Mouse (Mus musculus) naive thymus-derived CD4-positive, alpha-beta T cell, adult 2 months (primary cell): Measurements from ENCODE around the gene Gm266.

Source experiments
- DNase-seq: peaks from one replicate; pipeline ENCODE4 v3.0.0-alpha.2; 2011; ENCODE audit warnings: low read depth

Gene Gm266

GRCm38 (mm10) chr12:111503063-111503567 lies 17.5 kb upstream of the Gm266 start:
- no peak for DNase-seq

DNA sequence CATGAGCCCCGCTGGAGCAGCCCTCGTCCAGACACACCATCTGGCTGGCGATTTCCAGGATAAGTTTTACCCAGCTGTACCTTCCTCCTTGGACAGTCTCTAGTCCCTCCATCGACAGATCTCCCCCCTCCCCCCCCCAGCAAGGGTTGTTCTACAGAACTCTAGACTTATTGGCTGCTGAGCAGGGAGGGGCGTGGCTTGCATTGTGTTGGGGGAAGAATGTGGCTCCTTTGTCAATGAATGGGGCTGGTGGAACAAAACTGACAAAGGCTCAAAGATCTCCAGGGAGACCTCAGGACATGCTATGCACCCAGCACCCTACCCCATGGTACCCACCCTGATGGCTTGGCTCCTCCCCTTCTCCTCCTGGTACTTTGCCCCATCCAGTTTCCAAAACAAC lies 15.1 kb upstream of the Gm266 start:
- DNase-seq = no peak

DNA sequence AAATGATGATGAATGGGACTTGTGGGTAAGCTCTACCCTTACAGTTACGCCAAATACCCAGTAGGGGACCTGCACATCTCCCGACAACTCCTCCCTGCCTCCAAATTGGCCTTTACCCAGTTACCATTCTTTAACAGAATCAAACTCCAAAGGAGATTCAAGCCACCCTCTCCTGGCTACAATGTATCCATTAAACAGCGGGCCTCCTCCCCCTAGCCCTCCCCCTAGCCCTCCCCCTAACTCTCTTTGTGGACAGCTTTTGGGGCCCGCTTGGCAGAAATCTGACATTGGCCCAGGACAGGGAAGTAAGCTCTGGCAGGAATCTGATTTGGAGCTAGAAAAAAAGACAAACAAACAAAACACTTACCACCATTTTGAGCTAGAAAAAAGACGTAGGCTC lies 14.0 kb upstream of the Gm266 start:
- no peak for DNase-seq

- peak; percentile 17 for DNase-seq
Measured at GRCm38 (mm10) chr12:111497076-111497475, 11.5 kb upstream of the Gm266 start.

DNA sequence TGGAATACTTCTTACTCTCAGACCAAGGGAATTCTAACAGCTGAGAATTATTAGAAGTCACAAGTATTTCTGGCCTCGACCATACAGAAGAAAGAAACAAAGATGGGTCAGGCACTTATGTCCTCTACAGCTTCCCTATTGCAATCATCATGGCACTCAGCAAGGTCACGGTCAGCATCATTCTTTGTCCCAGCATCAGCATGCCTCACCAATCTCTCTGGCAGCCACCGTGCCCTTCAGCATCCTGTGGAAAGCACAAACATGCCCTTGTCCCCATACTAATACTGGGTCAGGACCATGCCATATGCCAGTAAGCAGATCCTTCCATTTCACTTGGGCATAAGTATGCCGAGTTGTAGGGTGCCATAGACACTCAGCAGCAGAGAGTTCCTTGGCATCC lies 9.3 kb upstream of the Gm266 start:
- no peak for DNase-seq

GRCm38 (mm10) chr12:111489261-111489865 lies 3.7 kb upstream of the Gm266 start:
- no peak for DNase-seq

- no peak for DNase-seq
Measured at GRCm38 (mm10) chr12:111486455-111486854, 832 bp upstream of the Gm266 start.

DNA sequence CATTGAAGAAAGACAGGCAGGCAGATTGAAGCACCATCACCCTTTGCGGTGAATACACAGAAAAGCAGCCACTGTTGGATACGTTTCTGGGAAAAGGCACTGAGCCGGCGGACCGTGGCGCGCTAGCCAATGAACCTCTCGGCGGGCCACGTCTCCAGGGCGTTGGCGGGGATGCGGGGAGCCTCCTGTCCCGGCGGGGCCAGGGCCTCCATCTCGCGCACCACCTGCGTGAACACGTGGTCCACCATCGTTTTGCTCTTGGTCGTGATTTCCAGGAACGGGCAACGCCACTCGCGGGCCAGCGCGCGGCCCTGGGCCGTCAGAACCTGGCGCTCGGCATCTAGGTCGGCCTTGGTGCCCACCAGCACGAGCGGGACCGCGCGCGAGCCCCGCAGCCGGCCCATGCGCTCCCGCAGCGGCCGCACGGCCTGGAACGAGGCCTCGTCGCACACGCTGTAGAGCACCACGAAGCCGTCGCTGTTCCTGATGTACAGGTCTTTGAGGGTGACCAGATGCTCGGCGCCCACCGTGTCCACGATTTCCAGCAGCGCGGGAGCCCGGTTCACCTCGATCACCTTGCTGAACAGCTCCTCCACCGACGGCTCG lies 474 bp downstream of the Gm266 start:
- no peak for DNase-seq

GRCm38 (mm10) chr12:111479917-111480316 lies 5.7 kb downstream of the Gm266 start:
- no peak for DNase-seq

DNA sequence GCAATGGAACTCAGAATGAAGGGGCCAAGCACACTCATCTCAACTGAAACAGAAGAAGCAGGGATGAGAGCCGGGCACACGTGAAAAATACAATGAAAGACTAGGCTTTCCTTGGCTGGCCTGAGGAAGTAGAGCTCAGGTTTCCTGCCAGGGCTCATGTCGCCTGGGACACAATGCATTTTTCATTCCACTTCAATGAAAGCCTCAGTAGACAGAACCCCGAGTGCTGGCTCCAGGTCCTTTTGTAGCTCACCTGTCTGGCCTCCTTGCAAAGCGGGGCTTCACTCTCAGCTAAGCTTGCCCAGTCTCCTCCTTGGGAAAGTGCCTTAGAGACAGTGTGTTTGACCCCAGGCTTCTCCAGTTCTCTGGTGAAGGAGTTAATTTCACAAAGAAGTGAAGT lies 6.7 kb downstream of the Gm266 start:
- DNase-seq = no peak

DNA sequence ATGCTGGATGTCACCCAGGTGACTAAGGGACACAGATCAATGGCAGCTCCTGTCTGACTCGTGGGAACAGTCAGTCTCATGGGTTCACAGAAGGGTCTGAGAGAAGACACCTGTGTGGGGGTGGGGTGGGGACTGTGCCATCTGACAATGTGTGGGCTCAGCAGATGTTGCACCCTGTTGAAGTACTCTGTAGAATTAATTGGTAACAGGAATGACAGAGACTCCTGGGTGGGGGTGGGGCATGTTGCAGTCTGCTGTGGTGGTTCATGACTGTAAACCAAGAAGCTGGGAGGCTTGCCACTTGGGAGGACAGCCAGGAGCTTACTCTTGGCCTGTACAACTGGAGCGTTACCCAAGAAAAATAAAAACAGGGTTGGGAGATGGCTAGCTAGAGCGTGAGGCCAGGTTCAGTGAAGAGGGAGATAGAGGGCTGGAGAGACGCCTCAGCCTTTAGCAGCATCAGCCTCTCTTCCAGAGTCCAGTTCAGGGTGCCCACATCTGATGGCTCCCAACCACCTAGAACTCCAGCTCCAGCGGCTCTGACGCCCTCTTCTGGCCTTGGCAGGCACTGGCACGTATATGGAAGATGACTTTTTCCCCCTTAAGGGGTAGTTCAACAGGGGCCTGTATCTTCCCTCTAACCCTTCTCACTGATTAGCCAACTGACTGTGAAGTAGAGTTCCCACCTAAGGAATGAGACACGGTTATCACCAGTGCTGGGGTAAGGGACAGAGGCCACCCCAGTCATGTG lies 10.6 kb downstream of the Gm266 start:
- DNase-seq = no peak

DNA sequence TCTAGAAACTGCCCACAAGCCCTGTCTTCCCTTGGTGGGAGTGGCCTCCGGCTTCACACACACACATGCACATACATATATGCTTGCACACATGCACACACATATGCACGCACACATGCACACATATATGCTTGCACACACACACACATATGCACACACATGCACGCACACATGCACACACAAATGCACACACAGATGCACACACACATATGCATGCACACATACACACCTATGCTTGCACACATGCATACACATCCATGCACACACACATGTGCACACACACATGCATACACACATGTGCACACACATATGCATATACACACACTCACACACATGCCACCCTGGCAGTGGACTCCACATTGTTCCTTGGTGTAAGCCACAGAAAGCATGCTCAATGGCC lies 11.2 kb downstream of the Gm266 start:
- DNase-seq = no peak

DNA sequence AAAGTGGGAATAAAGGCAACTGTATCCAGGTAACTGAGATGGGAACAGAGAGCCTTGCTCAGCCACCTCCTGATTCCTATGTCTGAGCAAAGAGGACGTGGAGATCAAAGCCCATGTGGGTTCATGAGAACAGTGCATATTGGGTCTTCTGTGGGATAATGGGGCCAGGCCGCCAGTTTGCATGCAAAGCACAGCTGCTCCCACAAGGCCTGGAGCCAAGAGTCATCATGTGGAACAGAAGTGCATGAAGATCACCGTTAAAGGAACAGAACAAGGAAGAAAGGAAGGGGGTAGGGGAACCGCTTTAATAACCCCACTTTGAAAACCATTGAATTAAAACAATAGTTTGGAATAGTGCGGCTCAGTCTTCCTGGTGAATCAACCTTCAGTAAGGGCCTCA lies 12.7 kb downstream of the Gm266 start:
- DNase-seq = no peak

- no peak for DNase-seq
Measured at GRCm38 (mm10) chr12:111471721-111472120, 13.9 kb downstream of the Gm266 start.

DNA sequence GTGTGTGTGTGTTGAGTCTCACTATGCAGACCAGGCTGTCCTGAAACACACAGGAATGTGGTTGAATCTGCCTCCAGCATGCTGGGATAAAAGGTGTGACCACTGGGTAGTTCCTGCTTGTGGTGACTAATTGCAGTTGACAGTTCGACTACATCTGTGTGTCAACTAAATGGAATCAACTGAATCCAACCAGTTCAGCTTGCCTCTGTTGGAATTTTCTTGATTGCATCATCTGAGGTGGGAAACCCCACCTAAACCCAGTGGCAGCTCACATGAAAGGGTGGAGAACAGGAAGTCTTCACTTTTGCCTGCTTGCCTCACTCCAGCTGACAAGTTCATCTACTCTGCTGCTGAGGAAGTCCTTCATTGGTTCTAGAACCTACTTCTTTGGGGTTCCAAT lies 14.5 kb downstream of the Gm266 start:
- DNase-seq = no peak

GRCm38 (mm10) chr12:111469507-111469906 lies 16.1 kb downstream of the Gm266 start:
- DNase-seq = peak; percentile 53

DNA sequence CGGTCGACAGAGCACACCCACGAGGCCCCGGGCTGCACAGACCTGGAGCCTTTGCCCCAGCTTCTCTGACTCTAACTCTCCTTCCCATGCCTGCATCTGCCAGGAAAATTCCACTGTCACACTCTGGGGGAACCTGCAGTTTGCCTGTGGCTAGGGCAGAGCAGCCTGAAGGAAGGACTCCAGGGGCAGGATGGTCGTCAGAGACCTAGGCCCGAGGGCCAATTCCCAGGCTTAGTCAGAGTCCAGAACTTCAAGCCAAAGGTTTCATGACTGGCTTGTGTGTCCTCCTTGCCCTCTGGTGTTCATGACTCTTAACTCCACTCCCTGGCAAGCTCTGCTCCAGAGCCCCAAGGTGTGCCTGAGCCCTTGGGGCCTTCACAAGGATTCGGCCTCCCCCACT lies 17.4 kb downstream of the Gm266 start:
- DNase-seq = no peak

DNA sequence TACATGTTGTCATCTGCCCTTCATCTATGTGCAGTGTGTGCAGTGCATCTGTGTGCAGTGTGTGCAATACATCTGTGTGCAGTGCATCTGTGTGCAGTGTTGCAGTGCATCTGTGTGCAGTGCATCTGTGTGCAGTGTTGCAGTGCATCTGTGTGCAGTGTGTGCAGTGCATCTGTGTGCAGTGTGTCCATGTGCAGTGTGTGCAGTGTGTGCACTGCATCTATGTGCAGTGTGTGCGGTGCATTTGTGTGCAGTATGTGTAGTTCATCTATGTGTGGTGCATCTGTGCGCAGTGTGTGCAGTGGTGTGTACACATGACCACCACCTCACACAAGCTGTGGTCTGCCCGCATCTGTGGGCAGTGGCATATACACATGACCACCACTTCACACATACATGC lies 19.3 kb downstream of the Gm266 start:
- DNase-seq = no peak

- DNase-seq = no peak
Measured at GRCm38 (mm10) chr12:111463570-111463969, 22.1 kb downstream of the Gm266 start.

GRCm38 (mm10) chr12:111457742-111458141 lies 27.9 kb downstream of the Gm266 start:
- no peak for DNase-seq

GRCm38 (mm10) chr12:111455860-111456259 lies 29.8 kb downstream of the Gm266 start:
- DNase-seq = no peak

GRCm38 (mm10) chr12:111455311-111455846 lies 30.2 kb downstream of the Gm266 start:
- no peak for DNase-seq
